Mouse (Mus musculus) heart, postnatal 0 days (tissue): ENCODE measurements around the gene Gsk3a. TPM values are rescaled to one million over a fixed set of nuclear protein-coding genes. Genes with fewer than 3 reads are reported as not detected.

ENCODE experiments used
- ATAC-seq: fragments of 200-750 bp; cut with Nextera tagmentation; 2 replicates; pipeline ENCODE4 v1.8.0; 2017; ENCODE audit warnings: low read depth, moderate number of reproducible peaks, moderate library complexity; ENCODE audit not compliant: insufficient read depth
- DNase-seq: peaks from one replicate; pipeline ENCODE4 v3.0.0-alpha.2; 2016; ENCODE audit warnings: low spot score
- H3K27ac ChIP-seq: fragments of 300-500 bp; sonication (generic); 2 replicates; pipeline ENCODE4 v1.5.1; 2014; ENCODE audit warnings: low read depth, mild to moderate bottlenecking
- H3K27me3 ChIP-seq: fragments of 300-500 bp; sonication (generic); 2 replicates; pipeline ENCODE4 v1.6.1; 2014; ENCODE audit warnings: low read length, mixed read lengths; ENCODE audit not compliant: control insufficient read depth, insufficient read depth
- H3K36me3 ChIP-seq: fragments of 300-500 bp; sonication (generic); replicated peaks from 2 replicates; pipeline ENCODE4 v1.6.1; 2014; ENCODE audit warnings: low read length, mixed read lengths; ENCODE audit not compliant: control insufficient read depth, insufficient read depth
- H3K4me1 ChIP-seq: fragments of 300-500 bp; sonication (generic); 2 replicates; pipeline ENCODE4 v1.6.1; 2014; ENCODE audit warnings: antibody characterized with exemption; ENCODE audit not compliant: control insufficient read depth, insufficient read depth
- H3K4me2 ChIP-seq: fragments of 300-500 bp; sonication (generic); 2 replicates; pipeline ENCODE4 v1.6.1; 2014; ENCODE audit warnings: low read depth, mild to moderate bottlenecking, low read length, moderate library complexity
- H3K4me3 ChIP-seq: fragments of 300-500 bp; sonication (generic); 2 replicates; pipeline ENCODE4 v1.5.1; 2014; ENCODE audit warnings: low read depth, low read length
- H3K9ac ChIP-seq: fragments of 300-500 bp; sonication (generic); replicated peaks from 2 replicates; pipeline ENCODE4 v1.6.1; 2014; ENCODE audit warnings: low read depth, low read length, mixed read lengths
- H3K9me3 ChIP-seq: fragments of 300-500 bp; sonication (generic); replicated peaks from 2 replicates; pipeline ENCODE4 v1.6.1; 2016; ENCODE audit warnings: low read length; ENCODE audit not compliant: control insufficient read depth
- CTCF ChIP-seq: IDR thresholded peaks from 2 replicates; pipeline ENCODE4 v1.5.1; 2016; ENCODE audit warnings: antibody characterized with exemption, control low read depth, low read depth
- EP300 ChIP-seq: IDR thresholded peaks from 2 replicates; pipeline ENCODE4 v1.6.1; 2016; ENCODE audit warnings: antibody characterized with exemption, low read depth
- WGBS: fragments of 180-500 bp; shearing (Covaris S2); extraction: QIAGEN DNeasy Blood & Tissue Kit; methylation state at CpG from one replicate; pipeline ENCODE4 v1.1.7; 2014; 5-methylcytosine and 5-hydroxymethylcytosine counted together
- polyA plus RNA-seq: library from polyadenylated mRNA; unstranded; fragments of >200 nt; fragmentation: Nextera tagmentation; extraction: Ambion mirVana; gene quantifications from 2 replicates; pipeline ENCODE4 v1.2.1, GENCODE M21; 2015
- total RNA-seq: library from RNA; depleted of rRNA; stranded (reverse); fragments of >200 nt; gene quantifications from 2 replicates; pipeline ENCODE4 v1.2.3, GENCODE M21; 2014; ENCODE audit warnings: low replicate concordance

Gsk3a gene
- total and polyA plus RNA-seq, 2 experiments from 2014 or later: 5.3 to 64.7 TPM

DNA sequence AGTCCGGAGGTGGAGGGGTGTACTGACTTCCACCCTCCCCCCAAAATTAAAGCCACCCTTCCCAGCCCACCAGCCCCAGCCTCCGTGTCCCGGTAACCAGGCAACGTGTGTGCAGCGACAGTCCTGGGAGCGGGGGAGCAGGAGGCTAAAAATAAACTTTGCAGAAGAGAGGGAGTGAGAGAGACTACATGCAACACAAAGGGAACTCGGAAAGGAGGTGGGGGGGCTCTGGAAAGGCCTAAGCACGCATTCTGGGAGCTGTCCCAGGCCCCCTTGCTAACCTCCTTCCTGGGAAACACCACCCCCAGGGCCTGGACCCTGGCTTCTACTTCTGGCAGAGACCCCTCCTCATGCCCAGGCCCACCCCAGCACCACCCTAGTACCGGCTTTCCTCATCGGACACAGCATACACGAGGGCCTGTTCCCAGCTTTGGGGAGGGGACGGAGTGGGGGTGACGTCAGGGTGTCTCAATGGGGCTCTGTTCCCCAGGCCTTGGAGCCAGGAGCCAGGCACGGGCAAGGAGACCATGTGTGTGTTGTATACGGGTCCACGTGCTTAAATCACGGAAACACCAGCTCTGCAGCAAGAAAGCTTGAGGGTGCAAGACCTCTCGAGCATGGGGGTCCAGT, 10.5 kb upstream of the Gsk3a start:
- 0 out of 2 replicates have a peak, but pooled peaks have one; percentile 6 for ATAC-seq
- Histone ChIP-seq H3K9ac (peak overlapping the region; percentile 90), H3K4me3 (peak overlapping the region; percentile 89), H3K4me2 (peak overlapping the region; percentile 90), H3K36me3 (peaks cover 26% of the 10 kb centered on the region), H3K4me1 (peaks cover 33% of the 10 kb centered on the region), H3K27me3 (no peaks in the 10 kb centered on the region), H3K9me3 (no peaks in the 10 kb centered on the region), H3K27ac (peak overlapping the region; percentile 97)
- 1% methylated on average over 18 of the region's 18 CpGs for WGBS
- TF ChIP-seq EP300: 0 out of 2 replicates have a peak, but pooled peaks have one; percentile 24
- TF ChIP-seq CTCF: no peak
- DNase-seq: peak; percentile 84

DNA sequence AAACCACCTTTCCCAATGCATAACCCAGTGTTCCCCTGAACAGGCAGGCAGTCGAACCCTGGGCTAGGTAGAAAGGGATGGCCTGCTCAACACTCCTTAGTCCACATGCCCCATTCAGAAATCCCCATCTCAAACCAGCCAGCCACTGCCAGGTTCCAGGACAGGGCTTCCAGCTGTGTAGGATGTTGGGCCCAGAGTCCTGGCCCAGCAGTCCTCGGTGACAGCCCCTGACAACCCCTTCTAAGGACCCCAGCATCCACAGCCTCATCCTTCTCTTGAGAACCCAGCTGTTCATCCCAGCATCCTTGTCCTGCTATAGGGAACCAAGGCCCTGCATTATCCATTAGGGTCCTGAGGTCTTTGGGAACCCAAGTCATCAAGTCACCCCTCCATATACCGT, 9.8 kb upstream of the Gsk3a start:
- Histone ChIP-seq H3K9ac (peak overlapping the region; percentile 90), H3K27ac (peak overlapping the region; percentile 97), H3K27me3 (no peaks in the 10 kb centered on the region), H3K9me3 (no peaks in the 10 kb centered on the region), H3K4me3 (peak overlapping the region; percentile 89), H3K4me2 (peak overlapping the region; percentile 90), H3K4me1 (peaks cover 33% of the 10 kb centered on the region), H3K36me3 (peaks cover 32% of the 10 kb centered on the region)
- no peak for TF ChIP-seq CTCF
- no peak for TF ChIP-seq EP300
- ATAC-seq (no peak), DNase-seq (no peak)
- 8% methylated on average over 3 of the region's 3 CpGs for WGBS

DNA sequence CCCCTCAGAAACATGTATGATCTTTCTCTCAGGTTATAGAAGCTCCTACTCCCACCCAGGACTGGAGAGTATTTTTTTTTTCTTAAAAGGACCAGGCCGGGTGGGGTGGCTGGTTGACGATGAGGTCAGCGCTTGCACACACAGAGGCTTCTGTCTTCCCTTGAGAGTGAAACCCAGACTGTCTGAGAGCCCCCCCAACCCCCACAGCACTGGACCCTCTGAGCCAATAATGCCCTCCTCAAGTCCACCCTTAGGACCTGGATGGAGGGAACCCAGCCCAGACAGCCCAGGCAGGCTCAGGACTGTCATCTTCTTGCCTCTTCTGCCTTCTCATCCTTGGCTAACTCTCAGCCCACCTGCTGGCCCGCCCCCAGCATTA, 9.1 kb upstream of the Gsk3a start:
- H3K9me3 ChIP-seq: no peaks in the 10 kb centered on the region

DNA sequence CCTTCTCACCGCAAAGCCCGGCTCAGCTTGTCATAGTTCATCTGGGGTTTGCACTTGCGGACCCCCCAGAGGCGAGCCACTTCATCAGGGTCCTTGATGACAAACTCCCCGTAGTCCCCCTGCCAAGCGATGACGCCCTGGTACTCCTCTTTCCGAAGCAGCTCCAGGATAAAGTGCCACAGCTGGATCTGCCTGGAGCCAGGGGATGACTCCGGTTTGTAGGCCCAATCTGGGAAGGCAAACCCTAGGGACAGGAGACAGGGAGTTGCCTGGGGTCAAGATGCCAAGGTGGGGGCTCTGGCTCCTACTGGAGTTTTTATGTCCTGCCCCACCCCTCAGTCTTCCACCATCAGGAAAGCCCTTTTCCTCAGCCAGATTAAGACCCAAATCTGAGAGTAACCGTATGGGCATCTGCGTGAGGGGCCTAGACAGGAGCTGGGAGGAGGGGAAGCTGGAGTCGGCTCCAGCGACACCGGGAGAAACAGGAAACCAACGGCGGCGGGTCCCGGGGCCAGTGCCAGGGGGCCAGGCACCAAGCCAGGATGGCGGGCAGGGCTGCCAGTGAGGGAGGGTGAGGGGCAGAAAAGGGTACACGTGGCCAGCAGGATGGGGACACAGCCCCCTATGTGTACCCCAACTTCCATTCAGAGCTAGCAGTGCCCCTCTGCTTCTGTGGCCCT, 8.6 kb upstream of the Gsk3a start:
- H3K9ac ChIP-seq: peak overlapping the region; percentile 40; the same call in 1 of the 2 replicates
- DNase-seq: peak; percentile 39
- H3K27ac ChIP-seq: peak overlapping the region; percentile 97
- TF ChIP-seq EP300 (no peak), CTCF (no peak)
- H3K36me3 ChIP-seq: peaks cover 35% of the 10 kb centered on the region
- no peaks in the 10 kb centered on the region for H3K27me3 ChIP-seq
- H3K4me1 ChIP-seq: peaks cover 33% of the 10 kb centered on the region
- H3K4me2 ChIP-seq: peak overlapping the region; percentile 90
- 24% methylated on average over 20 of the region's 20 CpGs for WGBS
- no peak for ATAC-seq
- H3K4me3 ChIP-seq: peak overlapping the region; percentile 89
- H3K9me3 ChIP-seq: no peaks in the 10 kb centered on the region

More for the DNA sequence above, 9.1 kb upstream of the Gsk3a start:
- TF ChIP-seq CTCF (no peak), EP300 (no peak)
- H3K4me1 ChIP-seq: peaks cover 33% of the 10 kb centered on the region
- DNase-seq (no peak), ATAC-seq (no peak)
- H3K9ac ChIP-seq: peak overlapping the region; percentile 40; the same call in 1 of the 2 replicates
- H3K27ac ChIP-seq: peak overlapping the region; percentile 97
- H3K27me3 ChIP-seq: no peaks in the 10 kb centered on the region
- WGBS: 13% methylated on average over 4 of the region's 4 CpGs
- peak overlapping the region; percentile 89 for H3K4me3 ChIP-seq
- peak overlapping the region; percentile 90 for H3K4me2 ChIP-seq
- peaks cover 35% of the 10 kb centered on the region for H3K36me3 ChIP-seq

DNA sequence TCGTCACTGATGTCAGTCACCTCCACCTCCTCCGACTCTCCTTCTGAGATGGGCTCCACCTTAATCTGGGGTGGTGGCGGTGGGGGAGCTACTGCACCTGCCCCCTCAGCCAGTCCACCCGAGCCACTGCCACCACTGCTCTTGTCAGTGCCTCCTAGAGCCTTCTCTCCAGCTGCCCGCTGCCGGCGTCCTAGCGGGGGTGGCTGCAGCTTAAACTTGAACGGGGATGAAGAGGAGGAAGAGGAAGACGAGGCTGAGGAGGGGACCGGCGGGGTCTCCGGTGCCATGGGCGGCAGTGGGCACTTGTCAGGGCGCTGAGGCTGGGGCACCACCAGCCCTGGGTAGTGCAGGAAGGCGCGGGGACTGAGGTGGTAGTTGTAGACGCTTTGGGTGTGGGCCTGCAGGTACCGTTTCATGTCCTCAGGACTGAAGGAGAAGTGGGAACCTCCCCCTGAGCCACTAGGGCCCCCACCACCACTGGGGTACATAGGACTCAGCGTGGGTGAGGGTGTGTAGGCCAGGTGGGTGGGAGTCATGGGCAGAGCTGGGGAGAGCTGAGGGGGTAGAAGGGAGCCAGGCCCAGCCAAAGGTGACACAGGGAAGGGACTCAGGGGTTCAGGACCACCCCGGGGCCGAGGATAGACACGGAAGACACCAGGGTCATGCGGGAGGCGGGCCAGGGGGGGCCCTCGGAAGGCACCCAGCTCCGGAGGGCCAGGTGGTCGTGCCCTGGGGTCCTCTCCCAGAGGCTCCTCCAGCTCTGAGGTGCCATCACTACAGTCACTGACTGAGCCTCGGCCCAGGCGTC, 7.1 kb upstream of the Gsk3a start:
- 84% methylated on average over 30 of the region's 30 CpGs for WGBS
- H3K4me2 ChIP-seq: no peak overlapping the region
- no peak for TF ChIP-seq EP300
- TF ChIP-seq CTCF: no peak

More for the DNA sequence above, 7.1 kb upstream of the Gsk3a start:
- Histone ChIP-seq H3K27ac (no peak overlapping the region), H3K9me3 (no peaks in the 10 kb centered on the region), H3K4me1 (peaks cover 33% of the 10 kb centered on the region), H3K36me3 (peaks cover 35% of the 10 kb centered on the region), H3K4me3 (no peak overlapping the region), H3K27me3 (no peaks in the 10 kb centered on the region), H3K9ac (no peak overlapping the region)
- DNase-seq (no peak), ATAC-seq (no peak)
